Mouse (Mus musculus) urinary bladder, postnatal 4 days (tissue): ENCODE measurements around the gene Spi1.
"Not testable (repeated sequence)": the region's sequence is repeated elsewhere in the genome, so short reads cannot be mapped to it uniquely, and the experiment has no call there.

ENCODE experiments used
- DNase-seq, 2 experiments: peaks; one replicate each; pipeline ENCODE4 v3.0.0; 2021 to 2022; ENCODE audit warnings: low spot score in 2 of 2

The Spi1 gene

DNA sequence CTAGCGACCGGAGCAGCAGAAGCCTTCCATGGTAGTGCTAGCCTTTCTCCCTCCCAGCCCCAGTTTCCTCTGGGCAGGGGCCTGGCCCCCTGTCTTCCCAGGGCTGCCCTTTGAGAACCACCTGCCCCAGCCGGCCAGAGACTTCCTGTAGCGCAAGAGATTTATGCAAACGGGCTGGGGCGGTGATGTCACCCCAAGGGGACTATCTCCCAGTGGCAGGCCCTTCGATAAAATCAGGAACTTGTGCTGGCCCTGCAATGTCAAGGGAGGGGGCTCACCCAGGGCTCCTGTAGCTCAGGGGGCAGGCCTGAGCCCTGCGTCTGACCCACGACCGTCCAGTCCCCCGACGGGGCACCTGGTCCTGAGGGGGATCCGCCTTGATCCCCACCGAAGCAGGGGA, 14.3 kb downstream of the Spi1 start:
- no peak for DNase-seq

- DNase-seq, result no peak
Measured at GRCm38 (mm10) chr2:91097015-91097414, 14.8 kb downstream of the Spi1 start.

- no peak for DNase-seq
Measured at GRCm38 (mm10) chr2:91098156-91098555, 16.0 kb downstream of the Spi1 start.

GRCm38 (mm10) chr2:91101124-91101740, 19.0 kb downstream of the Spi1 start:
- DNase-seq, result peak; percentile 77 to 93

DNA sequence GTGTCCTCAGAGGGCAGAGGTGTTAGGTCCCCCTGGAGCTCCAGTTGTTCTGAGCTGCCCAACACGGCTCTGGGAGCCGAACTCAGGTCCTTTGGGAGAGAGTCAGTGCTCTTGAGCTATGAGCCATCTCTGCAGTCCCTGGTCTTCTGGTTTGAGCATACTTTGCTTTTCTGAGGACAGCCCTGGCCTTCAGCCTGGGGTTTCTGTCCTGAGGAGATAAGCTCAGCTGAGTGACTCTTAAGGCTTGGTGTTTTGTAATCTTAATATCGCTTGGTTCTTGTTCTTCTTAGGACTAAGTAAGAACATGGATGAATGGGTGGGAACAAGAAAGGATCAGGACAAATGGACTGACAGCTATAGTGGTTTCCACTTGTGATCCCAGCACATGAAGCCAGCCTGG, 26.0 kb downstream of the Spi1 start:
- no peak for DNase-seq

- no peak for DNase-seq
Measured at GRCm38 (mm10) chr2:91109241-91109640, 27.1 kb downstream of the Spi1 start.

DNA sequence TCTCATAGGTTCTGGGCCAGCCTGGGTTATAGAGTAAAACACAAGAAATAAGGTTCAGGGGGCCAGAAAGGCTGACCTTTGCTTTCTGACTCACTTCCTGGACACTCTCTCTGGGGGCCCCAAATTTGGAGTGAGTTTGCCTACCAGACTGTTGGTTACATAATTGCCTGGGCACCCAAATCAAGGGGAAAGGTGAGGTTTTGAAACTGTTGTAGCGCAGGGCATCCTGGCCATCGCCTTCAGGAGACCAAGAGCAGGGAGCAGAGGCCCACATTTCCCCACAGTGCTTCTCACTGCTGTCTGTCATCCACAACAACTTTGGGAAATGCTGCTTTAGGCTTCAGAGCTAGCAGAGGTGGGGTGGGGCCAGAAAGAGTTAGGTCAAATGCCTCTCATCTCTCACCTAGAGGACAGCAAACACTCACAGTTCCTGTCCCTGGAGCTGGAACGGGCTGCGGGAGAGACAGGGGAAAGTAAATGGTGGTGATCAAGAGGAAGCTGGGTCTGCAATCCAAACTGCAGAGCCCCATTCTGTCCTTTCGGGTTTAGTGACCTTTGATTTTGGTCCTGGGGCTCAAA, 27.7 kb downstream of the Spi1 start:
- no peak for DNase-seq

DNA sequence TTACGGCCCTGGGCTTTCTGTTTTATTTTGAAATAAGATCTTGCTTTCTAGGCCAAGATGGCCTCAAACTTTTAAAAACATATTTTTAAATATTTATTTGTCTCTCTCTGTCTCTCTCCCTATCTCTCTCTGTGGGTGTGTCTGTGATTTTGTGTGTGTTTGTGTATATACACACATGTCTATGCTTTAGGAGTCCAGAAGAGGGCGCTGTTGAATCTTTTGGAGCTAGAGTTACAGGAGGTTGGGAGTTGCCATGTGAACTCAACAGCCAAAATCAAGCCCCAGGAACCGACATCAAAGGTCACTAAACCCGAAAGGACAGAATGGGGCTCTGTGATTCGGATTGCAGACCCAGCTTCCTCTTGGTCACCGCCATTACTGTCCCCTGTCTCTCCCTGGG, 28.2 kb downstream of the Spi1 start:
- DNase-seq, result no peak

DNA sequence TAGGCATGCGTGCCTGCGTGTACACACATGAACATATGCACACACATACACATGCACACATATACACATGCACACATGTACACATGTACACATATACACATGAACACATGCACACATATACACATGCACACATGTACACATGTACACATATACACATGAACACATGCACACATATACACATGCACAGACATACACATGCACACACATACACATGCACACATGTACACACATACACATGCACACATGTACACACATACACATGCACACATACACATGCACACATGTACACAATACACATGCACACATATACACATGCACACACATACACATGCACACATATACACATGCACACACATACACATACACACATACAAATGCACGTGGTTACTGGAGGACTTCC, 29.6 kb downstream of the Spi1 start:
- DNase-seq, result not testable (repeated sequence)

- DNase-seq, result no peak
Measured at GRCm38 (mm10) chr2:91112491-91112890, 30.3 kb downstream of the Spi1 start.

DNA sequence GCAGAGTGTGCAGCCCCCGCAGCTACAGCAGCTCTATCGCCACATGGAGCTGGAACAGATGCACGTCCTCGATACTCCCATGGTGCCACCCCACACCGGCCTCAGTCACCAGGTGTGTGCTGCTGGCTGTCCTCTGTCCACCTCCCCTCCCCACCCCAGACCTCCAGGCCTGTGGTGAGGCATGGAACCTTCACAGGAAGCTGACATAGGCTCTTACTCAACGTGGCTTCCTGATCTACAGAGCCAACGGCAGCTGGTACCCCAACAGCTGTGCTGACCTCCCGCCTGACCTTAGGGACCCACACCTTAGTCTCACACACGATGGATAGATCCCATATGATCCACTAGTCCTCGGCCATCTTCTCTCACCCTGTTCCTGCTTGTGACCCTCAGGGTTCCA, 31.1 kb downstream of the Spi1 start:
- no peak for DNase-seq

DNA sequence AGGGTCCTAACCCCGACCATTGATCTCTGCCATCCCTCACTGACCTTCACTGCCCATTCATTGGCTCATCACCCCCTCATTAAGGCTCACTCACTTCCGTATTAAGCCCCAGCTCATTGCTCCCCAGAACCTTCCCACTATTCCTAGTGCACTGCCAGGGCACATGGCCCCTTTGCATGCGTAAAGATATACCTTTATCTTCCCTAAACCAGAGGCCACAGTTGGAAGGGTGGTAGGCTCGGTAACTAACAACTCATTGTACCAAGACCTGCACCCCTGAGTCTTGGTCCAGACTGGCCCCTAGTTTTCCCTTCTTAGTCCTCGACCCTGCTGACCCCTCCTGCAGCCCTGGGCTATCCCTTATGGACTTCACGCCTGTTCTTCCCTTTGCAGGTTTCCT, 31.7 kb downstream of the Spi1 start:
- DNase-seq, result no peak

- peak; percentile 88 to 97 for DNase-seq
Measured at GRCm38 (mm10) chr2:91114781-91115577, 32.8 kb downstream of the Spi1 start.

- no peak for DNase-seq
Measured at GRCm38 (mm10) chr2:91115578-91115970, 33.4 kb downstream of the Spi1 start.

GRCm38 (mm10) chr2:91116842-91117241, 34.7 kb downstream of the Spi1 start:
- no peak for DNase-seq

GRCm38 (mm10) chr2:91117585-91118275, 35.5 kb downstream of the Spi1 start, which contains the start of gene Mybpc3:
Gene Mybpc3, plus strand, starts transcription at chr2:91118144.
- no peak for DNase-seq

- DNase-seq, result no peak
Measured at GRCm38 (mm10) chr2:91118647-91119046, 36.5 kb downstream of the Spi1 start.

DNA sequence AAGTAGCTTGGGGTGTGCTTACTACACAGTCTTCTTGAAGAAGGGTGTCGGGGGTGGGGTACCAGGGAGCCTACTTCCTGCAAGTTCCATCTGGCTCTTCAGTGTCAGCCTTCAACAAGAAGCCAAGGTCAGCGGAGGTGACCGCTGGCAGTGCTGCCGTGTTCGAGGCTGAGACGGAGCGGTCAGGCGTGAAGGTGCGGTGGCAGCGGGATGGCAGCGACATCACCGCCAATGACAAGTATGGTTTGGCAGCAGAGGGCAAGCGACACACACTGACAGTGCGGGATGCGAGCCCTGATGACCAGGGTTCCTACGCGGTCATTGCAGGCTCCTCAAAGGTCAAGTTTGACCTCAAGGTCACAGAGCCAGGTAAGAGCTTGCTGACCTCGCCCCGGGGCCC, 36.9 kb downstream of the Spi1 start:
- no peak for DNase-seq

- no peak for DNase-seq
Measured at GRCm38 (mm10) chr2:91119551-91119950, 37.4 kb downstream of the Spi1 start.

DNA sequence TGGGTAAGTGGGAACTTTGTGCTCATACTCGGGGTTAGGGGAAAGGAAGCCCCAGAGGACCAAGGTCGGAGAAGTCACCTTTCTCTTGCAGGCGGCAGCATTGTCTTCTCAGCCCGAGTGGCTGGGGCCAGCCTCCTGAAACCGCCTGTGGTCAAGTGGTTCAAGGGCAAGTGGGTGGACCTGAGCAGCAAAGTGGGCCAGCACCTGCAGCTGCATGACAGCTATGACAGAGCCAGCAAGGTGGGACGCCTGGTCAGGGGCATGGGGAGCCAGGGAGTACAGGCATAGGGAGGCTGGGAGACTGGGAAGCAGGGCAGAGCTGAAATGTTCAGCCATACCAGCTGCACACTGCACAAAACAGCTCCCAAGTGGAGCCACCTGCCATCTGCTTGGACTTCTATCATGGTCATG, 38.1 kb downstream of the Spi1 start:
- no peak for DNase-seq

DNA sequence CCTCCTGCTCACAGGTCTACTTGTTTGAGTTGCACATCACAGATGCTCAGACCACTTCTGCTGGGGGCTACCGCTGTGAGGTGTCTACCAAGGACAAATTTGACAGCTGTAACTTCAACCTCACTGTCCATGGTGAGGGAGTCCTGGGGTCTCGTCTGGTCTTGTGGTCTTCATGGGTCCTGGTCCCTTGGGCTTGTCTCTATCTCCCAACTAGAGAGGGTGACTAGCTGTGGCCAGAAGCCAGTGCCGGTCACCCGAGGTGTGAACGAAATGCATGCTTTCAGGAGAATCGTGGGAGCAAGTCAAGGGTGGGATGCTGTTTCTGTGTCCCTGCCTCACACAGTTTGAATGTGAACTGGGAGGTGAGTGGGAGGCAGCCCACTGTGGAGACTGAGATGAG, 38.8 kb downstream of the Spi1 start:
- no peak for DNase-seq

GRCm38 (mm10) chr2:91121497-91121896, 39.3 kb downstream of the Spi1 start:
- no peak for DNase-seq
